Mouse (Mus musculus) midbrain, embryonic 10.5 days (tissue): ENCODE results near the gene Mctp2. TPM values are rescaled to one million over a fixed set of nuclear protein-coding genes. Genes with fewer than 3 reads are reported as not detected.

ENCODE experiments used
- DNase-seq: peaks from one replicate; pipeline ENCODE4 v3.0.0-alpha.2; 2017; ENCODE audit warnings: low spot score
- H3K27ac ChIP-seq: fragments of 300-500 bp; sonication (generic); replicated peaks from 2 replicates; pipeline ENCODE4 v1.5.1; 2016; ENCODE audit warnings: mild to moderate bottlenecking
- H3K27me3 ChIP-seq: fragments of 300-500 bp; sonication (generic); 2 replicates; pipeline ENCODE4 v1.6.1; 2016; ENCODE audit warnings: low read depth, mild to moderate bottlenecking; ENCODE audit not compliant: poor library complexity, severe bottlenecking
- H3K36me3 ChIP-seq: fragments of 300-500 bp; sonication (generic); 2 replicates; pipeline ENCODE4 v1.6.1; 2016; ENCODE audit warnings: mild to moderate bottlenecking, moderate library complexity
- H3K4me1 ChIP-seq: fragments of 300-500 bp; sonication (generic); 2 replicates; pipeline ENCODE4 v1.6.1; 2016
- H3K4me3 ChIP-seq: fragments of 300-500 bp; sonication (generic); 2 replicates; pipeline ENCODE4 v1.5.1; 2016; ENCODE audit warnings: mild to moderate bottlenecking, moderate library complexity
- H3K9me3 ChIP-seq: fragments of 300-500 bp; sonication (generic); replicated peaks from 2 replicates; pipeline ENCODE4 v1.6.1; 2016; ENCODE audit warnings: mild to moderate bottlenecking
- WGBS: fragments of 180-500 bp; shearing (Covaris S2); methylation state at CpG from one replicate; pipeline ENCODE4 v1.1.7; 2016; 5-methylcytosine and 5-hydroxymethylcytosine counted together
- polyA plus RNA-seq: library from polyadenylated mRNA; unstranded; fragments of >200 nt; fragmentation: Nextera tagmentation; extraction: Ambion mirVana; gene quantifications from 2 replicates; pipeline ENCODE4 v1.2.1, GENCODE M21; 2016

Gene Mctp2
- polyA plus RNA-seq, 1 experiment from 2014 or later, result 0.10 TPM

DNA sequence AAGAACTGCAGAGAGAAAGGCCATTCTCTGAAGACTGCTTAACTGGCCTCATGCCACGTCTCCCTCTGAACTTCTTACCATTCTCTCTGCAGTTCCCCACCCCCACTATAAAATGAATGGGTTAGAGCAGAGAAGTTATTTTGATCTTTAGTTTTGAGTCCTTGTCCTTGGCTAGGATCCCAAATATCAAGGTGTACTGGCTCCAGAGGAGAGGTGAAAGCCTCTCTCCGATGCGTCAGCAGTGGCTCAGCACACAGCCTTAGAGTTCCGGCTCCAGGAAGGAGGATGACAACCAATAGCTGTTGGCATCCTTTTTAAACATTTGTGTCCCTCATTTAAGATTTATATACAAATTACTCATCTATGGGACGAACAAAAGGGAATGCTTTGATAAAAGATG lies 96.2 kb downstream of the Mctp2 start:
- Histone ChIP-seq H3K36me3 (no peaks in the 10 kb centered on the region), H3K27ac (no peak overlapping the region), H3K4me3 (no peak overlapping the region), H3K4me1 (no peaks in the 10 kb centered on the region), H3K9me3 (no peaks in the 10 kb centered on the region), H3K27me3 (no peaks in the 10 kb centered on the region)
- no peak for DNase-seq
- 89% methylated on average over 5 of the region's 5 CpGs for WGBS

GRCm38 (mm10) chr7:72209296-72209695 lies 97.1 kb downstream of the Mctp2 start:
- Histone ChIP-seq H3K4me3 (no peak overlapping the region), H3K4me1 (no peaks in the 10 kb centered on the region), H3K27me3 (no peaks in the 10 kb centered on the region), H3K36me3 (no peaks in the 10 kb centered on the region), H3K9me3 (no peaks in the 10 kb centered on the region), H3K27ac (no peak overlapping the region)
- DNase-seq, result no peak
- WGBS, result 94% methylated on average over 5 of the region's 5 CpGs

DNA sequence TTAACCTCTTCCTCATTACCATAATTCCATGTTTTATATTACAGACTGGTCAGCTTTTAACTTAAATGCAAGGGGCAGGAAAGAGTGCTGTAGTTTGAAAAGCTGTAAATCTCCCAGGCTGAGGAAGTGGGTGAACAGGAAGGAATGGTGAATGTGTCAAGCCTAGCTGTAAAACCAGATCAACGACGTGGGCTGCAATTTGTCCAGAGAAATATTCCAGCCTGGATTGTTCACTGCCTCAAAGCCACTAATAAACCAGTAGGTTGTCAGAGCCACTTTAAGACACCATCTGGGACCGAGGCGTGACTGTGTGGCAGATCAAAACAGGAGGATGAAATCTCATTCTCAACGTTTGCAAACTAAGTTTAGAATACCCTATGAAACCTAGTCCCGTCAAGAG lies 99.6 kb downstream of the Mctp2 start:
- Histone ChIP-seq H3K4me3 (no peak overlapping the region), H3K36me3 (no peaks in the 10 kb centered on the region), H3K9me3 (no peaks in the 10 kb centered on the region), H3K27me3 (no peaks in the 10 kb centered on the region), H3K27ac (no peak overlapping the region), H3K4me1 (no peaks in the 10 kb centered on the region)
- 86% methylated on average over 6 of the region's 6 CpGs for WGBS
- no peak for DNase-seq

DNA sequence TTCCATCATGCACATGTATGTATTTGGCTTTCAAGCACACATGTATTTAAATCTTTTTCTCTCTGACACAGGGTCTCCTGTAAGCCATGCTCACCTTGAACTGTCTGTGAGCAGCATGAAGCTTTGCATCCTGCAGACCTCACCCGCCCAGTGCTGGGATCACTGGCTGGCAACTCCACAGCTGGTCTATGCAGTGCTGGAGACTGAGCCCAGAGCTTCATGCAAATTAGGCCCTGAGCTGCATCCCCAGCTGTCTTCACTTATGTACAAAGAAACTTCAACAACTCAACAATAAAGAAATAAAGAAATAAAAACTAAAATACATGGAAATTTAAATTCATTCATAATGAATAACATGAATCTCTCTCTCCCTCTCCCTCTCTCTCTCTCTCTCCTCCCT lies 110.7 kb downstream of the Mctp2 start:
- Histone ChIP-seq H3K4me3 (no peak overlapping the region), H3K4me1 (no peaks in the 10 kb centered on the region), H3K36me3 (no peaks in the 10 kb centered on the region), H3K27ac (no peak overlapping the region), H3K9me3 (no peaks in the 10 kb centered on the region), H3K27me3 (no peaks in the 10 kb centered on the region)
- WGBS, result 57% methylated on average over 1 of the region's 1 CpGs
- DNase-seq, result no peak

DNA sequence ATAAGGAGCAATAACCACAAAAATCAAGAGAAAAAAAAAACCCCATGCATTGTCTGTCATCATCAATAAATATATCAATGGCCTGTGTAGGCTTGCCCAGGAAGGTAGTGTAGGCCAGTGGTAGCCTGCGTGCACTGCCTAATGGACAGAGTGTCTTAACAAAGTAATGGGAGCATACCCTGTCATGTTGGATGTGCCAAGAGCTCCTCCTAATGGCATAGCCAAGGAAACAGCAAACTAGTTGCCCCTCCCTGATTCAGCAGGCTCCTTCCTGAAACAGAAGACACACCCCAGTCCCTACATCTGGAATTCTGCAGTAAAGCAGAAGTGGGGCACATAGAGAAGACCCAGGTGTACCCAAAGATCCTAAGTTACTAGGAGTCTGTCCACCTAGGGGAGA lies 113.1 kb downstream of the Mctp2 start:
- Histone ChIP-seq H3K36me3 (no peaks in the 10 kb centered on the region), H3K4me1 (no peaks in the 10 kb centered on the region), H3K9me3 (no peaks in the 10 kb centered on the region), H3K4me3 (no peak overlapping the region), H3K27me3 (no peaks in the 10 kb centered on the region; the same call in 1 of the 2 replicates), H3K27ac (no peak overlapping the region)
- no peak for DNase-seq
- 70% methylated on average over 1 of the region's 1 CpGs for WGBS

DNA sequence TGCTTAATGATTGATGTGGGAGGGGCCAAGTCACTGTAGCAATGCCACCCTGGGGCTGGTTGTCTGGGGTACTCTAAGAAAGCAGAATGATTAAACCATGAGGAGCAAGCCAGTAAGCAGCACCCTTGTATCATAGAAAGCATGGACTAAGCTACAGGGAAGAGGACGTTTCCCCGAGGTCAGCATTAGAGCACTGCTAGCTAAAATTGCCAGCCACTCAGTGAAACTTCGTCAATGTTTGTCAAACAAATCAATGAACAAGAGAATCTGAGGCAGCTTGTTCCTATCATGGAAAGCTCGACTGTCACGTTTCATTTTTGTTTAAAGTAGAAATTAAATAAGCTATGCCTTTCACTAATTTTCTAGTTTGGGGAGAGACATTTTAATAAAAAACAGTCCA lies 124.8 kb downstream of the Mctp2 start:
- Histone ChIP-seq H3K36me3 (no peaks in the 10 kb centered on the region), H3K4me3 (no peak overlapping the region), H3K27me3 (no peaks in the 10 kb centered on the region), H3K9me3 (no peaks in the 10 kb centered on the region), H3K4me1 (0 out of 2 replicates have a peak, but pooled peaks cover 3% of the 10 kb centered on the region), H3K27ac (no peak overlapping the region)
- no peak for DNase-seq
- WGBS, result 76% methylated on average over 5 of the region's 5 CpGs

DNA sequence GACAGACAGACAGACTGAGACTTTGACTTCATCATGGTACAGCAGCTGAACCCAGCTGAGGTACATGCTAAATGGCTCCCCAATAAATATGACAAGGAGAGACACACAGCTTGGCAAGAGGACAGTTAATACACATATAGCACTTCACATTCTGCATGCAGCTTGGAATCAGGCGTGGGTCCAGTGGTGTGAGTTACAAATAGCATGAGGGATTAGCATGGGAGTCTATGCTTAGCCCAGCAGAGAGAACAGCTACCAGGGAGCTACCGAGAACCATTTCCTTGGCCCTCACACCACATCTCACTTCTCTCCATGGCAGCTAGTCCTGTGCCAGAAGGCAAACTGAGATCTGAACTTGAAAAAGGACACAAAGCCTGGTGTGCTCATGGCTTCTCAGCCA lies 137.1 kb downstream of the Mctp2 start:
- Histone ChIP-seq H3K4me1 (0 out of 2 replicates have a peak, but pooled peaks cover 3% of the 10 kb centered on the region), H3K27ac (no peak overlapping the region), H3K9me3 (no peaks in the 10 kb centered on the region), H3K36me3 (no peaks in the 10 kb centered on the region), H3K4me3 (no peak overlapping the region), H3K27me3 (no peaks in the 10 kb centered on the region)
- 80% methylated on average over 2 of the region's 2 CpGs for WGBS
- DNase-seq, result no peak

- 88% methylated on average over 13 of the region's 13 CpGs for WGBS
- Histone ChIP-seq H3K4me3 (no peak overlapping the region), H3K9me3 (no peaks in the 10 kb centered on the region), H3K4me1 (peaks cover 13% of the 10 kb centered on the region), H3K27ac (no peak overlapping the region), H3K27me3 (no peaks in the 10 kb centered on the region), H3K36me3 (no peaks in the 10 kb centered on the region)
- DNase-seq, result no peak
Measured at GRCm38 (mm10) chr7:72165726-72166701, 140.4 kb downstream of the Mctp2 start.

GRCm38 (mm10) chr7:72162256-72162655 lies 144.2 kb downstream of the Mctp2 start:
- WGBS, result 7% methylated on average over 1 of the region's 1 CpGs
- Histone ChIP-seq H3K4me1 (peaks cover 10% of the 10 kb centered on the region), H3K9me3 (no peaks in the 10 kb centered on the region), H3K27me3 (no peaks in the 10 kb centered on the region), H3K36me3 (no peaks in the 10 kb centered on the region), H3K27ac (no peak overlapping the region), H3K4me3 (no peak overlapping the region)
- no peak for DNase-seq

- no peaks in the 10 kb centered on the region for H3K9me3 ChIP-seq
- H3K27me3 ChIP-seq, result no peaks in the 10 kb centered on the region
- 84% methylated on average over 4 of the region's 4 CpGs for WGBS
- no peak for DNase-seq
- H3K36me3 ChIP-seq, result no peaks in the 10 kb centered on the region
- H3K4me3 ChIP-seq, result no peak overlapping the region
- no peak overlapping the region for H3K27ac ChIP-seq
- peaks cover 10% of the 10 kb centered on the region for H3K4me1 ChIP-seq
Measured at GRCm38 (mm10) chr7:72159513-72160063, 146.8 kb downstream of the Mctp2 start.

DNA sequence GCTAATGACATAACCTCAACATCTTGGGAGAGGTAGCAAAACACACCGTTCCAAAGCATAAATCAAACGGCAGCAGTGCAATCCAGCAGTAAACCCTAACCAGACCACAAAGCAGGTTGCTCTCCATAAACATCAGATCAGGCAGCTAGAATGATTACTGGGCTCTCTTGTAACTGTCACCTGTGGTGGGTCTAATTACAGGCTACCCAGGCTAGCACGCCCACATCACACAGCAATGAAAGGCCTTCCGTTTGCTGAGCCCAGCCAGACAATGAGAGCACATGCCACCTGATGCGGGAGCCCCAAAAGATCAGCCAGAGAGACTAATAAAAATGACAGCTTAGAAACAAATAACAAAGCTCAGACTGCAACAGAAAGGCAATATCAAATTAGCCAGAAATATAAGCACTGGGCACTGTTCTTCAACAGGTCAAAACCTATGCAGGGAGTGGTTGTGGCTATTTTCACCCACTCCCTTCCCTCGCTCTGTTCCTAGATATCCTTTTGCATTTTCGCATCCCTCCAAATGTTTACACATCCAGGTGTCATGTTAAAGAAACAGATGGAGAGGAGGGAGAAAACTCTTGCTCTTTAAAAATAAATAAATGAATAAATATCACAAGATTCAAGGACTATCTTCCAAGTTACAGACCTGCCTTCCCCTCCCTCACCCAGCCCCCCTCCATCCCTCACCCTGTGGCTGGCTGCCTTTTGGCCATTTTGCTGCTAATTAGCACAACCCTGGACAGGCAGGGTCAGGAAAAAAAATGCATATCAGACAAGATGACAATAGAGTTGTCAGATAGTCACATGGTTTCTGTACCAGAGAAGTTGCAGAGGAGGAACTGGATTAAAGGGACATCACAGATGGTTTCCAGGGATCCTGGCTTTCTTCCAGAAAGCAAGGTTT lies 155.4 kb downstream of the Mctp2 start:
- Histone ChIP-seq H3K27ac (no peak overlapping the region), H3K27me3 (peaks cover 6% of the 10 kb centered on the region), H3K4me1 (peaks cover 19% of the 10 kb centered on the region), H3K4me3 (no peak overlapping the region), H3K36me3 (no peaks in the 10 kb centered on the region), H3K9me3 (no peaks in the 10 kb centered on the region)
- DNase-seq, result no peak
- 57% methylated on average over 7 of the region's 7 CpGs for WGBS

DNA sequence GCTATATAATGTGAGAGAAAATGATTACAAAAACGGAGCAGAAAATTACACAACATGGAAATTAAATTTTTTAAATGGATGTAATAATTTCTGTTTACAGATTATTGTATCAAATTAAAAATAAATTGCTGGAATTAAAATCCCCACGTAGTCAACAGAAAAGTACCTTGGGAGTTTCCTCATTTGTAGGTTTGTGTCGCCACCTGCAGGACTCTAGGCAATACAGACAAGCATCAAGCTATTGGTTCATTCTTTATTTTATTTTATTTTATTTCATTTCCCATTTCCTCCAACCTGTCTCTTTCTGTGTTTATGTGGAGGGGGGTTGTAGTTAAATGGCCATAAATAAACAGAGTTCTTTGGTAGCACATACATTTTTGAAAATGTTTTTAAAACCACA lies 157.3 kb downstream of the Mctp2 start:
- Histone ChIP-seq H3K4me3 (no peak overlapping the region), H3K36me3 (no peaks in the 10 kb centered on the region), H3K9me3 (no peaks in the 10 kb centered on the region), H3K4me1 (peaks cover 19% of the 10 kb centered on the region), H3K27ac (no peak overlapping the region), H3K27me3 (peaks cover 6% of the 10 kb centered on the region)
- 26% methylated on average over 3 of the region's 3 CpGs for WGBS
- DNase-seq, result no peak
